Mouse (Mus musculus): Measurements from ENCODE around the gene Gm10408.
"Not testable (repeated sequence)": the region's sequence is repeated elsewhere in the genome, so short reads cannot be mapped to it uniquely, and the experiment has no call there.

Gm10408 gene

DNA sequence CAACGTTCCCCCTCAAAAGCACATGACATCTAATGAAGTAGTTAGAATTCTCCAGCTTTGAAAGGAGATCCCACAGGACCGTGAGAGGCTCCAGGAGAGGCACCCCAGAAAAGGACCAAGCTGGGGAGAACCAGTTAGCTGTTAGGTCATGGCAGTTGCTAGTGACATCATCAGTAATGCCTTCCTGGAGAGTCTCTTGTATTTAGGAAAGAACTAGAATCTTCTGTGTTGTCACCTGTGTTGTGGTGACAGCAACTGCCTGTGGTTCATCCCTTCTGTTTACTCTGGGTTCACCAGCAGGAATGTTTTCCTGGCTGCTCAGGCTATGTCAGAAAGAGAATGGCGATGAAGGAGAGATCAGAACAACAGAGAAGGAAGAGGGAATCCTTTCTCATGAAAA is at the start of gene Gm10408:
Gene Gm10408, plus strand, starts transcription at position 301 of the 400 bp plus-strand sequence.
- DNase-seq (ENCODE audit: extremely low read depth, low read depth, low spot score), result not testable (repeated sequence)

DNA sequence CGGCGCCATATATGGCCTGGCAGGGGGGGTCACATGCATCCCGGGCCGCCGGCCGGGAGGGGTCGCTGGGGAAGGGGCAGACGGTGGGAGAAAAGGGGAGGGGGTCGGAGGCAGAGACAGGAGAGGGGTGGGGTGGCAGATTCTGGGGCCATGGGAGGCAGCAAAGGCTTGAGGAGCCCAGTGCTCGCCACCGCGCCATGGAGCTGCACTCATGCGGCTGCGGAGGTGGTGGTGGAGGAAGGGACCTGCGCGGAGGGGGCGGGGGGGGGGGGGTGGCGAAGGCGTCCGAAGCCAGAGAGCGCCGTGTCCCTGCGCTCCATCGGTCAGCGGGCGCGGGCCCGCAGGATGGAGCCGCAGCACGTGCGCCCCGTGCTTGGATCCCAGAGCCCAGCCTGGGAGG is 36.9 kb upstream of the Gm10408 start, which contains the start of gene Gm10409:
Gene Gm10409, plus strand, starts transcription at position 301 of the 400 bp plus-strand sequence.
- not testable (repeated sequence) for DNase-seq (ENCODE audit: extremely low read depth, low read depth, low spot score)

DNA sequence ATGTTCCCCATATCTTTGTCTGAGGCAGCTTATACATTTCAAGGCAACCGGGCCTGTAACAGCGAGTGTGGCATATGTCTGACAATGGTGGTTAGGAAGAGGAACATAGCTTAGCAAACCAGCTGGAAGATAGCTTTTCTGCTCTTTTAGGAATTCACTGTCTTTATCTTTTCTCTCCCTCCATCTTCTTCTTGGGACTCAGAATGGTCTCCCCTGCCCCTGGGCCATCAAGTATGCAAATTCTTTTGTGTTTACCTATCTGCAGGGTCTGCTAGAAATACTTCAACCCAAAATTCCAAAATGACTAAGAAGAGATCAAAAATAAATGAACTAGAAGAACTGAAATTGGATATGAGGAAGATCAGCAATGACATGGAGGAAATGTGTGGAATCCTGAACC is 21.4 kb upstream of the Gm10408 start, which contains the start of gene Gm3005:
Gene Gm3005, plus strand, starts transcription at position 301 of the 400 bp plus-strand sequence.
- DNase-seq (ENCODE audit: extremely low read depth, low read depth, low spot score), result not testable (repeated sequence)

All from fat pad, adult 2 months (tissue).